Mouse (Mus musculus) forebrain, postnatal 0 days (tissue): ENCODE data around the gene Cbfb. TPM values are rescaled to one million over a fixed set of nuclear protein-coding genes. Genes with fewer than 3 reads are reported as not detected.

Experiments
- ATAC-seq: fragments of 200-750 bp; cut with Nextera tagmentation; 2 replicates; pipeline ENCODE4 v1.8.0; 2017; ENCODE audit warnings: mild to moderate bottlenecking, moderate library complexity
- DNase-seq: peaks from one replicate; pipeline ENCODE4 v3.0.0-alpha.2; 2015
- H3K27ac ChIP-seq: fragments of 300-500 bp; sonication (generic); 2 replicates; pipeline ENCODE4 v1.5.1; 2014; ENCODE audit warnings: low read depth, mild to moderate bottlenecking, antibody characterized with exemption, low read length, moderate library complexity, mixed read lengths
- H3K27me3 ChIP-seq: fragments of 300-500 bp; sonication (generic); 2 replicates; pipeline ENCODE4 v1.6.1; 2014; ENCODE audit warnings: mild to moderate bottlenecking, low read length, mixed read lengths; ENCODE audit not compliant: insufficient read depth
- H3K36me3 ChIP-seq: fragments of 300-500 bp; sonication (generic); 2 replicates; pipeline ENCODE4 v1.6.1; 2014; ENCODE audit warnings: mild to moderate bottlenecking, moderate library complexity; ENCODE audit not compliant: insufficient read depth
- H3K4me1 ChIP-seq: fragments of 300-500 bp; sonication (generic); 2 replicates; pipeline ENCODE4 v1.6.1; 2014; ENCODE audit warnings: antibody characterized with exemption; ENCODE audit not compliant: insufficient read depth
- H3K4me2 ChIP-seq: fragments of 300-500 bp; sonication (generic); 2 replicates; pipeline ENCODE4 v1.6.1; 2014; ENCODE audit warnings: low read depth, mild to moderate bottlenecking, moderate library complexity
- H3K4me3 ChIP-seq: fragments of 300-500 bp; sonication (generic); 2 replicates; pipeline ENCODE4 v1.5.1; 2014; ENCODE audit warnings: low read depth, low read length, mixed read lengths
- H3K9ac ChIP-seq: fragments of 300-500 bp; sonication (generic); 2 replicates; pipeline ENCODE4 v1.6.1; 2014; ENCODE audit warnings: mild to moderate bottlenecking
- H3K9me3 ChIP-seq: fragments of 300-500 bp; sonication (generic); 2 replicates; pipeline ENCODE4 v1.6.1; 2016; ENCODE audit warnings: low read length
- CTCF ChIP-seq: sonication (generic); IDR thresholded peaks from 2 replicates; pipeline ENCODE4 v1.5.1; 2016; ENCODE audit warnings: antibody characterized with exemption, control low read depth, low read depth
- WGBS: fragments of 180-500 bp; shearing (Covaris S2); extraction: QIAGEN DNeasy Blood & Tissue Kit; methylation state at CpG from one replicate; pipeline ENCODE4 v1.1.7; 2014; 5-methylcytosine and 5-hydroxymethylcytosine counted together
- polyA plus RNA-seq: library from polyadenylated mRNA; unstranded; fragments of >200 nt; fragmentation: Nextera tagmentation; extraction: Ambion mirVana; gene quantifications from 2 replicates; pipeline ENCODE4 v1.2.1, GENCODE M21; 2015
- total RNA-seq: library from RNA; depleted of rRNA; stranded (reverse); fragments of >200 nt; gene quantifications from 2 replicates; pipeline ENCODE4 v1.2.3, GENCODE M21; 2014; rRNA removed

The Cbfb gene
- total and polyA plus RNA-seq, 2 experiments from 2014 or later, result 29.9 to 65.6 TPM

DNA sequence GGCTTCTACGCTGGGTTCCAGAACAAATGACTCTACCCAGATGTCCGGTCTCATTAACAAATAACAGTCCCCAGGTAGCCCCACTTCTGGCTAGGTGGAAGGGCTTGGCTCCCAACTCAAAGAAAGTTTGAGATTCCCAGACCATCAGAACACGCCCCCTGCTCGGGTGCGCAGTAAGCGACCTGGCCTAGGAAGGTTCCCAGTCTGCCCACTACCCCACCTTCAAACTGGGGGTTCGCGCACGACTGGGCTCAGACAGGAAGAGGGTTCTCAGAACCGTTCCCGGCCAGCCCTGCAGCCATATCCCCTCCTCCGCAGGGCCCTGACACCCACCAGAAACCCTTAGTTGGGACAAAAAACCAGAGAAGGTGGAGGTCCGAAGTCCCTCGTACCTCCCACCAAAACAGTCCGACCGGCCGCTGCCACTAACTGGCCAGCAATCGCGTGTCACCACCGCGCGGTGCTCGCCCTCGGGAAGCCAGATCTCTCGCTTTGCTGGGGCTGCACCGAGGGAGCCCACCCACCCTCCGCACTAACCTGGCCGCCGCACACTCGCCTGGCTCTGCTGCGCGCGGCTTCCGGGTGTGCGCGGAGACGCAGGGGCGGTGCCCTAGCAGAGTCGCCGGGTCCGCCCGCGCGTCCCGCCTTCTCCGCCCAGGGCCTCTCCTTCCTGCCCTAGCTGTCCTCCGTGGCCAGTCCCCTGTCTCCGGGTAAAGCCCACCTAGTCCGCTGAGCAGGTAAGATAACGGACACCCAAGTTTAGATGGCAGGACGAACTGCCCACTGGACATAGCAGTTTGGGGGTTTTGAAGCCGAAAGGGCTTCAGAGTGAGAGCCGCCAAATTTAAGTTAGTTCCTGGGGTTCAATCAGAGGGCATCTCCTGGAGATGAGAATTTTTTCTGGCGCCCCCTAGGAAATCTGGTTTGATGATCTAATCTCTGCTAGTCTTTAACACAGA is 93.8 kb downstream of the Cbfb start, which contains the start of the genes Tradd and Fbxl8:
Gene Tradd, minus strand, starts transcription at position 586 of the 959 bp plus-strand sequence.
Gene Fbxl8, plus strand, starts transcription at position 625 of the 959 bp plus-strand sequence.
- H3K4me3 ChIP-seq, result peak within 1 kb of the TSS; percentile 61
- TF ChIP-seq CTCF, result 0 out of 2 replicates have a peak, but pooled peaks have one; percentile 13
- 0 out of 2 replicates have a peak, but pooled peaks have one; percentile 8 for ATAC-seq
- H3K4me1 ChIP-seq, result peaks cover under 1% of the 10 kb centered on the region; the same call in 1 of the 2 replicates
- WGBS, result 2% methylated on average over 54 of the region's 54 CpGs
- H3K9me3 ChIP-seq, result no peaks in the 10 kb centered on the region
- no peaks in the 10 kb centered on the region for H3K36me3 ChIP-seq
- DNase-seq, result no peak
- peak within 1 kb of the TSS; percentile 50 for H3K9ac ChIP-seq
- no peak within 1 kb of the TSS for H3K27ac ChIP-seq
- peaks cover 61% of the 10 kb centered on the region for H3K27me3 ChIP-seq
- peak within 1 kb of the TSS; percentile 63 for H3K4me2 ChIP-seq

DNA sequence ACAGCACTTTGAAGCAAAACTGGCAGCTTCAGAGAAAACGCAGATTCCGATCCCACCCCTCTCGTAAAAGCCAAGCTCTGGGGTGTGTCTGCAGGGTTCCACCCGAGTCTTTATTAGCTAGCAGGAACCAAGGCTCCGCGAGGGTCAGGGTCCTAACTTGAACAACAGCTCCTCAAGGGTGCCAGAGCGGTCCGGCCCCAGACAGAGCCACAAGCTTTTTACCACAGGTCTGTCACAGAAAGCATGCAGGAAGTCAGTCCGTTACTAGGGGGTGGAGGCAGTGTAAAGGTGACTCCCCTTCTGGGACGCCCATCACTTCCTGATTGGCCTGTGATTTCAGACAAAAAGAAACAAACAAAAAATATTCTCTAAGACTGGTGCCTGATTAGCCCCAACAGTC is 94.7 kb downstream of the Cbfb start:
- TF ChIP-seq CTCF, result no peak
- no peaks in the 10 kb centered on the region for H3K9me3 ChIP-seq
- H3K4me2 ChIP-seq, result peak overlapping the region; percentile 63; the same call in 1 of the 2 replicates
- H3K9ac ChIP-seq, result no peak overlapping the region
- peak overlapping the region; percentile 61; the same call in 1 of the 2 replicates for H3K4me3 ChIP-seq
- peaks cover 61% of the 10 kb centered on the region for H3K27me3 ChIP-seq
- no peaks in the 10 kb centered on the region for H3K36me3 ChIP-seq
- 16% methylated on average over 10 of the region's 10 CpGs for WGBS
- no peak for DNase-seq
- no peak for ATAC-seq
- peaks cover 4% of the 10 kb centered on the region; the same call in 1 of the 2 replicates for H3K4me1 ChIP-seq
- no peak overlapping the region for H3K27ac ChIP-seq

DNA sequence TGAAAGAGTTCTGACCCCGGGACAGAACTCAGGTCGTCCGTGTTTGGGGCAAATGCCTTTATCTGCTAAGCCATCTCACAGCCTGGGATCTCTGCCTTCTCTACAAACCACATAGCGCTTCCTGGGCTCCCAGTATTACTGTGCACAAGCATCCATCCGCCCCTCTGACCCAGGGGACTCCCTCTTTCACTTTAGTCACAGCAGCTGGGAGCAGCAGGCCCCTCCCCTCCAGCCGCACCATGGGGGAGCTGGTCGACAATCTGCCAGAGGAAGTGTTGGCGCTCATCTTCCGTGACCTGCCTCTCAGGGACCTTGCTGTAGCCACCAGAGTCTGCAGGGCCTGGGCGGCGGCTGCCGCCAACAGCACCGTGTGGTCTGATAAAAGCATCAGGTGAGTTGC is 96.3 kb downstream of the Cbfb start:
- no peak overlapping the region for H3K9ac ChIP-seq
- peaks cover 64% of the 10 kb centered on the region for H3K27me3 ChIP-seq
- no peak for ATAC-seq
- TF ChIP-seq CTCF, result no peak
- H3K36me3 ChIP-seq, result no peaks in the 10 kb centered on the region
- no peak for DNase-seq
- H3K27ac ChIP-seq, result no peak overlapping the region
- peaks cover 4% of the 10 kb centered on the region; the same call in 1 of the 2 replicates for H3K4me1 ChIP-seq
- no peak overlapping the region for H3K4me3 ChIP-seq
- no peak overlapping the region for H3K4me2 ChIP-seq
- no peaks in the 10 kb centered on the region for H3K9me3 ChIP-seq
- WGBS, result 9% methylated on average over 13 of the region's 13 CpGs

Other genes with a start within 250 kb of the Cbfb start
- gene Ces2e, start 244.4 kb upstream of the Cbfb start, total RNA-seq, result not detected in 2 replicates
- not detected in 2 replicates for gene Ces2e, start 244.4 kb upstream of the Cbfb start, polyA plus RNA-seq
- gene Ces2f, start 223.3 kb upstream of the Cbfb start, total RNA-seq, result not detected in 2 replicates
- gene Ces2f, start 223.3 kb upstream of the Cbfb start, polyA plus RNA-seq, result not detected in 2 replicates
- gene Ces2g, start 209.0 kb upstream of the Cbfb start, total RNA-seq, result 0.31 and 0.76 TPM in 2 replicates
- 0.08 and 0.20 TPM in 2 replicates for gene Ces2g, start 209.0 kb upstream of the Cbfb start, polyA plus RNA-seq
- gene Ces2h, start 169.8 kb upstream of the Cbfb start, total RNA-seq, result not detected in 2 replicates
- gene Ces2h, start 169.8 kb upstream of the Cbfb start, polyA plus RNA-seq, result not detected in 2 replicates
- not detected in 2 replicates for gene Ces3a, start 122.1 kb upstream of the Cbfb start, total RNA-seq
- not detected in 2 replicates for gene Ces3a, start 122.1 kb upstream of the Cbfb start, polyA plus RNA-seq
- not detected in 2 replicates for gene Ces3b, start 86.9 kb upstream of the Cbfb start, total RNA-seq
- gene Ces3b, start 86.9 kb upstream of the Cbfb start, polyA plus RNA-seq, result not detected in 2 replicates
- gene Ces4a, start 38.9 kb upstream of the Cbfb start, total RNA-seq, result 0.10 TPM in 1 of 2 replicates, not detected in the other
- gene Ces4a, start 38.9 kb upstream of the Cbfb start, polyA plus RNA-seq, result 0.05 TPM in 1 of 2 replicates, not detected in the other
- gene D230025D16Rik, start 54.5 kb downstream of the Cbfb start, total RNA-seq, result 37.1 and 40.7 TPM in 2 replicates
- gene D230025D16Rik, start 54.5 kb downstream of the Cbfb start, polyA plus RNA-seq, result 22.0 and 25.5 TPM in 2 replicates
- gene B3gnt9, start 84.5 kb downstream of the Cbfb start, total RNA-seq, result 8.4 and 11.4 TPM in 2 replicates
- 6.6 and 6.8 TPM in 2 replicates for gene B3gnt9, start 84.5 kb downstream of the Cbfb start, polyA plus RNA-seq
- gene Tradd, start 93.9 kb downstream of the Cbfb start, total RNA-seq, result 14.7 and 23.9 TPM in 2 replicates
- 14.0 and 20.9 TPM in 2 replicates for gene Tradd, start 93.9 kb downstream of the Cbfb start, polyA plus RNA-seq
- 0.38 and 1.4 TPM in 2 replicates for gene Fbxl8, start 94.0 kb downstream of the Cbfb start, total RNA-seq
- gene Fbxl8, start 94.0 kb downstream of the Cbfb start, polyA plus RNA-seq, result 0.85 and 1.1 TPM in 2 replicates
- 0.15 and 0.90 TPM in 2 replicates for gene Hsf4, start 99.1 kb downstream of the Cbfb start, total RNA-seq
- gene Hsf4, start 99.1 kb downstream of the Cbfb start, polyA plus RNA-seq, result 0.30 and 0.44 TPM in 2 replicates
- 1.5 and 1.7 TPM in 2 replicates for gene Nol3, start 105.5 kb downstream of the Cbfb start, total RNA-seq
- 3.0 and 4.3 TPM in 2 replicates for gene Nol3, start 105.5 kb downstream of the Cbfb start, polyA plus RNA-seq
- gene 4931428F04Rik, start 119.2 kb downstream of the Cbfb start, total RNA-seq, result 54.2 and 70.9 TPM in 2 replicates
- 124 and 146 TPM in 2 replicates for gene 4931428F04Rik, start 119.2 kb downstream of the Cbfb start, polyA plus RNA-seq
- 1.8 and 2.7 TPM in 2 replicates for gene Exoc3l, start 125.4 kb downstream of the Cbfb start, total RNA-seq
- gene Exoc3l, start 125.4 kb downstream of the Cbfb start, polyA plus RNA-seq, result 7.0 and 7.5 TPM in 2 replicates
- 26.2 and 36.7 TPM in 2 replicates for gene E2f4, start 127.0 kb downstream of the Cbfb start, total RNA-seq
- 30.6 and 31.6 TPM in 2 replicates for gene E2f4, start 127.0 kb downstream of the Cbfb start, polyA plus RNA-seq
- gene Elmo3, start 134.9 kb downstream of the Cbfb start, total RNA-seq, result 0.86 and 0.92 TPM in 2 replicates
- 0.54 and 1.1 TPM in 2 replicates for gene Elmo3, start 134.9 kb downstream of the Cbfb start, polyA plus RNA-seq
- 1.6 and 3.0 TPM in 2 replicates for gene Lrrc29, start 155.6 kb downstream of the Cbfb start, total RNA-seq
- 1.8 and 2.1 TPM in 2 replicates for gene Lrrc29, start 155.6 kb downstream of the Cbfb start, polyA plus RNA-seq
- gene Tmem208, start 155.7 kb downstream of the Cbfb start, total RNA-seq, result 76.4 and 109 TPM in 2 replicates
- gene Tmem208, start 155.7 kb downstream of the Cbfb start, polyA plus RNA-seq, result 126 and 140 TPM in 2 replicates
- 1.4 and 2.1 TPM in 2 replicates for gene Fhod1, start 177.3 kb downstream of the Cbfb start, total RNA-seq
- gene Fhod1, start 177.3 kb downstream of the Cbfb start, polyA plus RNA-seq, result 0.15 and 0.30 TPM in 2 replicates
- gene Slc9a5, start 178.2 kb downstream of the Cbfb start, total RNA-seq, result 17.5 and 17.8 TPM in 2 replicates
- 5.6 and 7.2 TPM in 2 replicates for gene Slc9a5, start 178.2 kb downstream of the Cbfb start, polyA plus RNA-seq
- gene Plekhg4, start 202.6 kb downstream of the Cbfb start, total RNA-seq, result 4.2 and 4.5 TPM in 2 replicates
- gene Plekhg4, start 202.6 kb downstream of the Cbfb start, polyA plus RNA-seq, result 0.70 and 0.77 TPM in 2 replicates
- gene Kctd19, start 242.8 kb downstream of the Cbfb start, total RNA-seq, result 0.10 and 0.15 TPM in 2 replicates
- gene Kctd19, start 242.8 kb downstream of the Cbfb start, polyA plus RNA-seq, result 0.16 and 0.19 TPM in 2 replicates
- gene Lrrc36, start 242.9 kb downstream of the Cbfb start, total RNA-seq, result 1.7 and 1.8 TPM in 2 replicates
- gene Lrrc36, start 242.9 kb downstream of the Cbfb start, polyA plus RNA-seq, result 0.40 and 1.1 TPM in 2 replicates